Mouse (Mus musculus) neural tube, embryonic 15.5 days (tissue): ENCODE results near the gene Olfr382. TPM values are rescaled to one million over a fixed set of nuclear protein-coding genes. Genes with fewer than 3 reads are reported as not detected.
"Not testable (repeated sequence)": the region's sequence is repeated elsewhere in the genome, so short reads cannot be mapped to it uniquely, and the experiment has no call there.

Source experiments
- ATAC-seq: fragments of 200-750 bp; cut with Nextera tagmentation; 2 replicates; pipeline ENCODE4 v1.8.0; 2017; ENCODE audit warnings: mild to moderate bottlenecking, moderate TSS enrichment, moderate library complexity; ENCODE audit not compliant: low FRiP score
- H3K27ac ChIP-seq: fragments of 300-500 bp; sonication (generic); replicated peaks from 2 replicates; pipeline ENCODE4 v1.5.1; 2015; ENCODE audit warnings: mild to moderate bottlenecking, inconsistent platforms
- H3K27me3 ChIP-seq: fragments of 300-500 bp; sonication (generic); replicated peaks from 2 replicates; pipeline ENCODE4 v1.6.1; 2015; ENCODE audit warnings: inconsistent platforms
- H3K36me3 ChIP-seq: fragments of 300-500 bp; sonication (generic); 2 replicates; pipeline ENCODE4 v1.6.1; 2015; ENCODE audit warnings: inconsistent platforms
- H3K4me1 ChIP-seq: fragments of 300-500 bp; sonication (generic); 2 replicates; pipeline ENCODE4 v1.6.1; 2015; ENCODE audit warnings: inconsistent platforms
- H3K4me2 ChIP-seq: fragments of 300-500 bp; sonication (generic); 2 replicates; pipeline ENCODE4 v1.6.1; 2015; ENCODE audit warnings: inconsistent platforms, mild to moderate bottlenecking, moderate library complexity
- H3K4me3 ChIP-seq: fragments of 300-500 bp; sonication (generic); replicated peaks from 2 replicates; pipeline ENCODE4 v1.5.1; 2015; ENCODE audit warnings: mild to moderate bottlenecking, inconsistent platforms
- H3K9ac ChIP-seq: fragments of 300-500 bp; sonication (generic); replicated peaks from 2 replicates; pipeline ENCODE4 v1.6.1; 2015; ENCODE audit warnings: mild to moderate bottlenecking, inconsistent platforms
- H3K9me3 ChIP-seq: fragments of 300-500 bp; sonication (generic); replicated peaks from 2 replicates; pipeline ENCODE4 v1.6.1; 2016; ENCODE audit warnings: inconsistent platforms
- WGBS: fragments of 180-500 bp; shearing (Covaris S2); methylation state at CpG from one replicate; pipeline ENCODE4 v1.1.7; 2015; ENCODE audit warnings: mixed read lengths; 5-methylcytosine and 5-hydroxymethylcytosine counted together
- polyA plus RNA-seq: library from polyadenylated mRNA; unstranded; fragments of >200 nt; fragmentation: Nextera tagmentation; extraction: Ambion mirVana; gene quantifications from 2 replicates; pipeline ENCODE4 v1.2.1, GENCODE M21; 2015

The Olfr382 gene
- polyA plus RNA-seq, result not detected in 2 replicates

DNA sequence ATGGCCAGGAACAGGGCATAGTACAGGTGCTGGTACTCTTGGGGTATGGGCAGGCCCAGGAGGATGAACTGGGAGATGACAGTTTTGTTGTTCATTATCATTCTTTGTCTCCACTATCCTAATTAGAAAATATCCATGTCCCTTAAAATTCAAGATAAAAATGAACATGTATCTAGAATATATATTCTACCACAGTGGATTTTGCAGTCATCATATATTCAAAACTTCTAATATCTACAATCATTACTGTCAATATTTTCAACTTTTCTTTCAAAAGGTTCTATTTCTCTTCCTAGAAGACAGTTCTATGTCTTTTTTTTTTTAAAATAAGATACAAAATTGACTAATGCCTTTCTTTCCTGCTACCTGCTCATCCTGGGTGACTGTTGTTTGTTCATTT is at the start of gene Olfr382:
TSS of gene Olfr382 (minus strand) at position 101 of the 400 bp plus-strand sequence.
- H3K4me1 ChIP-seq, result no peaks in the 10 kb centered on the region
- no peaks in the 10 kb centered on the region for H3K36me3 ChIP-seq
- no peak for ATAC-seq
- H3K27ac ChIP-seq, result no peak within 1 kb of the TSS
- H3K9me3 ChIP-seq, result no peaks in the 10 kb centered on the region; the same call in 1 of the 2 replicates
- no peak within 1 kb of the TSS for H3K9ac ChIP-seq
- no peak within 1 kb of the TSS for H3K4me2 ChIP-seq
- H3K27me3 ChIP-seq, result no peaks in the 10 kb centered on the region
- no peak within 1 kb of the TSS for H3K4me3 ChIP-seq

- not testable (repeated sequence) for H3K36me3 ChIP-seq, H3K4me3 ChIP-seq, H3K9ac ChIP-seq, H3K9me3 ChIP-seq, H3K27ac ChIP-seq, H3K4me2 ChIP-seq, H3K4me1 ChIP-seq, ATAC-seq, H3K27me3 ChIP-seq
- 83% methylated on average over 1 of the region's 1 CpGs for WGBS
Measured at GRCm38 (mm10) chr11:73528971-73529370, 12.0 kb upstream of the Olfr382 start.

DNA sequence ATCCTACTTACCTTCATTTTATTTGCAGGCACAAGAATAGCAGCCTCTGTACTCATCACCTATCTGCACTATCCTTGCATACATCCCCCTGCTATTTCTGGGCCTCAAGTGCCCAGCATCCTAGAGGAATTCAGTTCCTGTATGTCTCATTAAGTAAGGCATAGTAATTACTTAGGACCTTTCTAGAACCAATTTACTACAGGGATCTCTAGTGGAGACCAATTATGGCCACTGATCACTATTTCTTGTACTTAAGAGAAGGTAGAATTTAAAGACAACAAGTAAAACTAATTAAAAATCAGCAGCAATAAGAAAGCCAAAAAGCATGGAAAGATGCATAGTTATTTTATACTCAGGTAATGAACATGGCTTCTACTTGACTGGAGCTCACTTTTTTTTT is 25.5 kb downstream of the Olfr382 start, which contains the start of gene Olfr381:
TSS of gene Olfr381 (minus strand) at position 101 of the 400 bp plus-strand sequence.
- Histone ChIP-seq H3K9me3 (no peaks in the 10 kb centered on the region), H3K27me3 (no peaks in the 10 kb centered on the region), H3K4me3 (no peak within 1 kb of the TSS), H3K36me3 (no peaks in the 10 kb centered on the region), H3K4me1 (no peaks in the 10 kb centered on the region), H3K27ac (no peak within 1 kb of the TSS), H3K9ac (no peak within 1 kb of the TSS), H3K4me2 (no peak within 1 kb of the TSS)
- no peak for ATAC-seq

Other genes starting within 250 kb of the Olfr382 start
- 0.20 and 0.29 TPM in 2 replicates for gene Trpv3, start 249.8 kb downstream of the Olfr382 start, polyA plus RNA-seq
- 3.4 and 4.0 TPM in 2 replicates for gene Aspa, start 187.6 kb downstream of the Olfr382 start, polyA plus RNA-seq
- gene Gm49340, start 187.5 kb downstream of the Olfr382 start, polyA plus RNA-seq, result not detected in 2 replicates
- 0.12 and 0.19 TPM in 2 replicates for gene Spata22, start 187.5 kb downstream of the Olfr382 start, polyA plus RNA-seq
- not detected in 2 replicates for gene Olfr20, start 166.4 kb downstream of the Olfr382 start, polyA plus RNA-seq
- not detected in 2 replicates for gene Olfr376, start 146.0 kb downstream of the Olfr382 start, polyA plus RNA-seq
- not detected in 2 replicates for gene Olfr1, start 117.6 kb downstream of the Olfr382 start, polyA plus RNA-seq
- not detected in 2 replicates for gene Olfr378, start 88.7 kb downstream of the Olfr382 start, polyA plus RNA-seq
- gene Olfr380, start 59.7 kb downstream of the Olfr382 start, polyA plus RNA-seq, result not detected in 2 replicates
- gene Olfr381, start 25.6 kb downstream of the Olfr382 start, polyA plus RNA-seq, result not detected in 2 replicates
- gene Olfr385, start 75.8 kb upstream of the Olfr382 start, polyA plus RNA-seq, result not detected in 2 replicates
- gene Olfr384, start 81.4 kb upstream of the Olfr382 start, polyA plus RNA-seq, result not detected in 2 replicates
- gene Zfp735, start 171.6 kb upstream of the Olfr382 start, polyA plus RNA-seq, result not detected in 2 replicates